Mouse (Mus musculus) thymus, postnatal 36 days (tissue): ENCODE data around the gene Patl1.
"Not testable (repeated sequence)": the region's sequence is repeated elsewhere in the genome, so short reads cannot be mapped to it uniquely, and the experiment has no call there.

Source experiments
- DNase-seq, 2 experiments: peaks; one replicate each; pipeline ENCODE4 v3.0.0; 2022; ENCODE audit warnings: mixed read lengths in 2 of 2

The Patl1 gene

DNA sequence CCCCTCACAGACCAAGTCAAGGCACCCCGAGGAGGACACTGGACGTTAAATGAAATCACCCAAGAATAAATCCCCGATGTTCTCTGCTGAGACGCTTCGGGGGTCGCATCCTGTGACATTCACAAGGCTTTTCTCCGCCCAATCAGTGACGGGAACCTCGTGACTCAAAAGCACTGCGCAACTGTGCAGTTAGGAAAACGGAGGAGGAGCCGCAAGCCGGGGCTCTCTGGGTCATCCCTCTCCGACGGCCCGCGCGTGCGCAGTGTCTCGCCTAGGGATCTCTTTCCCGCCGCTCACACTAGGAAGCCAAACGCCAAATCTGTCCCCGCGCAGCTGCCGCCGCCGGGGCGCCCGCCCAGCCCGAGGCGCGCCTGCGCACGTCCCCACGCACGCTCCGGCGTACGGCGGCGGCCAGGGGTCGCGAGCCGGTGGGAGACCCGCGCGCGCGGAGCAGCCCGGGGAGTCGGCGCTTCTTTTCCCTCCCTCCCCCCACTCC, at the start of gene Patl1:
Gene Patl1 (plus strand): TSS at position 363 of the 496 bp plus-strand sequence.
- DNase-seq: peak; percentile 97 to 99

DNA sequence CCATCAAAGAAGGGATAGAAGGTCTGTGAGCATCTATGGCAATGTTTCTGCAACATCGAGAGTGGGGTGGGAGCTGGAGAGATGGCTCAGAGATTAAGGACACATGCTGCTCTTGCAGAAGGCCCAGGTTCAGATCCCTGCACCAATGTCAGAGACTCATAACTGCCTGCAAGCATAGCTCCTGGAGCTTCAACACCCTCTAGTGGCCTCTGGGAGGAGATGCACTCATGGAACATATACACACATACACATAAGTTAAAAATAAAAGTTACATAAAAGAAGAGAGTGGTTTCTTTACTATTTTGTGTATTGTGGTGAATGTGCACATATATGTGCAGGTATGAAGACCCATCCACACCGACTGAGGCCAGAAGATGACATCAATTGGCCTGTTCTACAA, 44.4 kb upstream of the Patl1 start:
- no peak for DNase-seq

DNA sequence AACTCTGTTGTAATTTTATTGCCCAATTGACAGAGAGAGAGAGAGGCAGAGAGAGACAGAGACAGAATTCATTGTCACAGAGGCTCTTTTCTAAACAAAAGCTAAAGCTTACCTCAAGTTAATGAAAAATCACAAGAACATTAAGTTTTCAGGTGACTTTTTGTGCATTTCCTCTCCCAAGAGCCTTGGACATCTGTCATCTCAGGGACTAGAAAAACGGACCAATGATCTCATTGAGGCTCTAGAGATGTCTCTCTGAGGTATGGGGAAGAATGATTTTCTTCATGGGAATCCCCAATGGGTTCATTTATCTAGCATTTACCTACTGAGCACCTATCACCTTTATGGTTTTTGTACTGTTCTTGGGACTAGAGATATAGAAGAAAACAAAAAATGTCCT, 37.2 kb upstream of the Patl1 start, which contains the start of gene Olfr1419:
Gene Olfr1419 (minus strand): TSS at position 101 of the 400 bp plus-strand sequence.
- DNase-seq: no peak

DNA sequence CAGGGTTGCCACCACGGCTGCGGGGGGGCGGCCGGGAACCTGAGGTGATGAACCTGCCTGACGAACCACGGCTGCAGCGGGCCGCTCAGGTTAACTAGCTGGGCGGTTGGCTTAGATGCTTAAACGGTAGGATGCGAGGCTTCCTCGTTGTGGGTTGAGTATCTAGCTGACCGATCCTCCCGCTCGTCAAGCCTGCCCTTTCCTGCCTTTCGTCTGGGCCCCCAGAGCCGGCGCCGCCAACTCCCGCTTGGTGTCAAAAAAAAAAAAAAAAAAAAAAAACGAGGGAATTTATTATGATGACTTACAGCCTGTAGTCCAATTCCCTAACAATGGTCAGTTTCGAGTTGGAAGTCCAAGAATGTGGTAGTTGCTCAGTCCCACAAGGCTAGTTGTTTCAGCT, 33.8 kb upstream of the Patl1 start:
- not testable (repeated sequence) for DNase-seq

DNA sequence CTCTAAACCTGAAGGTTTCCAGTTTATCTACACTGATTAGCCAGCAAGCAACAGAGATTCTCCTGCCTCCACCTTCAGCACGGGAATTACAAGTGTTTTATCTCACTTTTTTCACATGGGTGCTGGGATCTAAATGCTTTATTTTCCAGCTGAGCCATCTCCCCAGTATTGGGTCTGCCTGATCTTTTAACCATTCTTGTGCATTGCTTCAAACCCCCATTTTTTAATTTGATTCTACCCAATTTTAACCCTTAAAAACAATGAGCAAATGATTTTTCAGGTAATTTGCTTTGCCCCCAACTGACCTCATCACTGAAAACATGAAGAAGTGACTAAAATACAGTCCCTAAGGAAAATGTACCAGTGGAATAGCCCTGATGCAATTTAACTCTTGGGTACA, 25.9 kb upstream of the Patl1 start, which contains the start of gene Olfr1420:
Gene Olfr1420 (plus strand): TSS at position 301 of the 400 bp plus-strand sequence.
- DNase-seq: no peak

DNA sequence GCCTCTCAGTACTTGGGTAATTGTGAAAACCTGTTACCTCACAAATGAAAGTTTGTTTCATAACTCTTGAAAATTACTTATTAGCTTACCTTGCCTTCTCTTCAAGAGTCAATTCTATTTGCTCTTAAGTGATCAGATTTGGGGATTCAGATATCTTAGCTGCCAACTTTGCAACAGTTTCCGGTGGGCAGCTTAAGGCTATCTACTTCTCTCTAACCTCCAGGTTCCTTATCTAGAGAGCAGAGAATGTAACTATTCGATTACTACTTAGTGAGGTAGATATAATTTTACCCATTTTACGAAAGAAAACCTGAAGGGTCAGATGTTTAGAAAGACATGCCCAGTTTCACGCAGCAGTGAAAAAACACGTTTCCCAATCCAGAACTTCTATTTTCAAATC, 1.2 kb upstream of the Patl1 start:
- DNase-seq: no peak

DNA sequence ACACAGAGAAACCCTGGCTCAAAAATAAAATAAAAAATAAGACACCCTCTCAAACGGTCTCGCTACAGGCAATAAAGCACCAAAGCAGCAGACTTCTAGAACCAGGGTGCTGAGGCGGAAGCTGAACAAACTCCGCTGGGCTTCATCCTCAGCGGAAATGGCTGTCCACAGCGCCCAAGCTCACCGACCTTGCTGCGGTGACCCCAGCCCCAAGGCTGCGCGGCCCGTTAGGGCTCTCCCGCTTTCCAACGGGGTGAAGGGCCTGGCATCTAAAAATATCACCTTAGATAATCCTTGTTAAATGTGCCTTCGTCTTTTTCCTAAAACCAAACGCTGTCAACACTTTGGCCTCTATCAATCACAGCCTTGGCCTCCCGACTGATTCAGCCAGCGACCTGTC, 596 bp upstream of the Patl1 start:
- peak in 1 of 2 experiments; percentile 34 for DNase-seq

DNA sequence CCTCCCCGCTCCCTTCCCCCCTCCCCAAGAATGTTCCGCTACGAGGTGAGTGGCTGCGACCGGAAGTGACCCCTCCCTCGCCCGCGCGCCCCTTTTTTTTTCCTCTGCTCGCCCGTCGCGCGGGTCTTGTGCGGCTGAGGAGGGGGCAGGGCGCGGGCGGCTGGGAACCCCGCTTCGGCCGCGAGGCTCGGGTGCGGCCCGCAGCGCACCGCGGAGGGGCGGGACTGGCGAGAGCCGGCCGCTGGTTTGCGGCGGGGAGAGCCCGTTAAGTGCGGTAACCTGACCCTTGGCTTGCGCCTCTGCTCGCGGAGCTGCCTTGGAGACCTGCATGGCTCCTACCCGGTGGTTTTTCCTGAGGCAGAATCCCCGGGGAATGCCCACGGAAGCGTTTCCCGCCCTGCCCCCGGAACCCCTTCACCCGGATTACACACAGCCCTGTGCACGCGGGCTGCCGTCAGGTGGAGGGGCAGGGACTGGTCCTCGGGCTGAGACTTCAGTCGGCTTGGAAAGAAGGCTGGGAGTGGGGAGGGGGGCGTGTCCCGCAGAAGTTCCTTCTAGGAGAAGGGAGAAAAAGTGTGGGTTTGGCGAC, 428 bp downstream of the Patl1 start:
- peak in 1 of 2 experiments; percentile 66 for DNase-seq

DNA sequence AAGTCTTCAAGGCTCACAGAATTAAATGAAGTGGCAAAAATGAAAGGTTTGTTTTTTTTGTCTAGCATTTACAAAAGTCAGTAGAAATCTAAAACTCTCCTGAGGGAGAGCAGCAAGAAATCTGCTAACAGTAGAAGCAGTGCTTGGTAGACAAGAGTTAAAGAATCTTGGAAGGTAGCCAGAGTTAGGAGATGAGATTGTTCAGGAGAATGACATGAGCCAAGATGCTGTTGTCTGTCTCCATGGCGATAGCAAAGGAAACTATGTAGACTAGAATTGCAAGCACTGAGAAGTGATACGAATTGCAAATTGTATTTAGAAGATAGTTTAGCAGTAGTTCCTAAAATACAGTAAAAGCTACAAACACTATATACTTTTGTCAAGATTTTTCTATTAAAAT, 3.6 kb downstream of the Patl1 start:
- DNase-seq: no peak

DNA sequence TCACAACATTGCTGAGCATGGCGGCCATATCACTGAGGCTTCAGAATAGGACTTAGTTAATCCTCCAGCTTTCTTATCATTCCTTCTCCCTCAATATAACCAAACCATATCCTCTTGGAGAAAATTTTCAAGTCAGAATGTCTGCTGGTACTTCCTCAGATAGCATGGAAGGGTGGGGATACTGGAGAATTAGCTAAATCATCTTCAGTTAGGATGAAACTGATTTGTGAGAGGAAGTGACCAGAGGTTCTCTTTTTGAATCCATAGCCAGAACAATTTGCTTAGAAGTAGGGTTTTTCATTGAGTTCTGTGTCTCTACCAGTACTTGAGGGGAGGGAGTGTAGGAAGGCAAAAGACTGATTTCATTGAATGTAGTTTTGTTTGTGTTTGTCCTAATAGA, 9.9 kb downstream of the Patl1 start:
- DNase-seq: no peak

DNA sequence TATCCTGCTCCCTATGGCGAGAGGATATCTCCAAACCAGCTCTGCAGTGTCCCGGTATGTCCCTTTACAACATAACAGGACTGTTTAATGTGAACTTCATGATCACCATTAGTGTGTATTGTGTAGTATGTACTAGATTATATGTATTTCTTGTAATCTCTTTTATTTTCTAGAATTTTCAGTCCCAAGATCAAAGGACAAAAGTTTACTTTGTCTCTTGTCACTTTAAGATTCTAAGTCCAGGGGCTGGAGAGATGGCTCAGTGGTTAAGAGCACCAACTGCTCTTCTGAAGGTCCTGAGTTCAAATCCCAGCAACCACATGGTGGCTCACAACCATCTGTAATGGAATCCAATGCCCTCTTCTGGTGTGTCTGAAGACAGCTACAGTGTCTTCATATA, 10.3 kb downstream of the Patl1 start:
- DNase-seq: not testable (repeated sequence)

DNA sequence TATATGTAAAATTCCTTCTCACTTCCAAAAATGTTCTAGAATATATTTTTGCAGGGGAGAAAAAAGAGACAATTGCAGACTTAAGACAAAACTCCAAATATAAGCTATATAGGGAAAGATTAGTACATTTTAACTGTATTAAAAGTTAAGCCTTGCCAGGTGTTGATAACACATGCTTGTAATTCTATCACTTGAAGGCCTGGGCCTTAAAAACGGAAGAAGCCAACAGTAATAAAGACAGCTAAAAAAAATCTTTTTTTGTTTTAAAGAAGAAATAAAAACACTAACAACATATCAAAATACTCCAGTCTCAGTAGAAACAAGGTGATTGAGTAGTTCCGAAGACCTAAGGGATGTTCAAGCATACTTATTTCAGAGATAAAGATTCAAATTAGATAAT, 14.2 kb downstream of the Patl1 start:
- DNase-seq: no peak

DNA sequence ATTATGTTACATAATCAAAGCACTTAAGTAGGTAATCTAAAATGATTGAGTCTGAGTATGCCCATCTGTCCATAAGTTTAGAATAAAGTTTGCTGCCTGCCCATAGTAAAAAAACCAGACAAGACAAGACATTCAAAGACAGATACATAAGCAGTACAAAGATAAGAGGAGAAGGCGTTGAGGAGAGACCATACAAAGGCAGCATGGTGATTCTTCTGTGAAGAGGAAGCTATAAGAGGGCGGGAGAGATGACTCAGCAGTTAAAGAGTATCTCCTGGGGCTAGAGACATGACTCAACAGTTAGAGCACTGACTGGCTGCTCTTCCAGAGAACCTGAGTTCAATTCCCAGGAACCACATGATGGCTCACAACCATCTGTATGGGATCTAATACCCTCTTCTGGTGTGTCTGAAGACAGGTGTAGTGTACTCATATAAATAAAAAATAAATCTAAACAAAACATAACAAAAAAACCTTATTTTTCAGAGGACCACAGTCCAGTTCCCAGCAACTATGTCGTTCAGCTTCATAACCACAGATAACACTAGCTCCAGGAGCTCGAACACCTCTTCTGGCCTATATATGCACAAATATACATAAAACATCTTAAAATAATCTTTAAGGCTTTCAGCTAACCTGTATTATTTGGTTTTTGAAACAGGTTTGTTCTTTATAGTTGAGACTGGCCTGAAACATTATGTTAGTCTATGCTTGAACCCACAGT, 16.0 kb downstream of the Patl1 start:
- no peak for DNase-seq

DNA sequence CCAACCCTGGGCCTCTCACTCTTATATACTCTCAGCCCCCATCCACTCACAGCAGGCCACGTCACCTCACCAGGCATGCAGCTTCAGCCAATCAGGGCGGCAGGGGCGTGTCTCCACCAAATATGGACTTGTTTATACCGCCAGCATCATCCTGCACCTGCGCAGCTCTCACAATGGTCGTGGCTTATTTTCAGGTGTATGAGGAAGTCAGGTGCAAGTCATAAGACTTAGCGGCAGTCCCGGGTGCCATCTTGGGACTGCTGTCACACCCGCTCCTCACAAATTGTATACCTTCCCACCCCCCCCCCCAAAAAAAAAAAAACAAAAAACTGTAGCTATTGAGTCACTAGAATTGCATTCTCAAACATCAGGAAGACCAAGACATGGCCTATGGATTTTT, 34.3 kb downstream of the Patl1 start:
- DNase-seq: not testable (repeated sequence)

DNA sequence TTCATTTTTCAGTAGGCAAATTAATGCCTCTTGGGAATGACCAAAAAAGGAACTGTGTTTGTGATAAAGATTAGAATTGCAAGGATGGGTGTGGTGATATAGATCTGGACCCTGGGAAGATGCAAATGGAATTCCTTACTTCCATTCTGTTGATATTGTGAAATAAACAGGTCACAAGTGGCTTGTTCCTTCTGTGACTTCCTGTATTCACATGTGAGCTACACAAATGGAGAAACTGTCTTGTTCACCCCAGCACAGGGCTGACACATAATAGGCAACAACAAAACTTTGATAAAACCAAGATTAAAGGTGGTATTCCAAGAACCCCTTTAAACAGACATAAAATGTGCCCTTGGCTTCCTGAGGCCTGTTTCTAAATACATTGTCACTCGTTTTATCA, 37.7 kb downstream of the Patl1 start:
- DNase-seq: no peak

DNA sequence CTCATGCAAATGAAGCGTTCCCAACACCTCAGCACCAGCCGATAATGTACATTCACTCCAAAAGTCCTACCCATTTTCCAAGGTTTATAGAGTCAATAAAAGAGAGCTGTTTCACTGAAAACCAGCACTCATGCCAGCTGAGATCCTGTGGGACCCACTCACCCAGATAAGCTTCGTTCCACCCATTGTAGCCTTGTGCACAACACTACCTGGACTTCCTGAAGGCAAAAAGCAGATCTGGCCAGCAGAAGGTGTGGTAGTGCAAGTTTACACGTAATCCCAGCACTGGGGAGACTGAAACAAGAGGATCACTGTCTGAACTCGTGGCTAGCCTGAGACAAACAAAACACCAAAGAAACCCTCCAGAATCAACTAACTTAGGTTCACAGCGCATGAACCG, 38.5 kb downstream of the Patl1 start:
- no peak for DNase-seq

DNA sequence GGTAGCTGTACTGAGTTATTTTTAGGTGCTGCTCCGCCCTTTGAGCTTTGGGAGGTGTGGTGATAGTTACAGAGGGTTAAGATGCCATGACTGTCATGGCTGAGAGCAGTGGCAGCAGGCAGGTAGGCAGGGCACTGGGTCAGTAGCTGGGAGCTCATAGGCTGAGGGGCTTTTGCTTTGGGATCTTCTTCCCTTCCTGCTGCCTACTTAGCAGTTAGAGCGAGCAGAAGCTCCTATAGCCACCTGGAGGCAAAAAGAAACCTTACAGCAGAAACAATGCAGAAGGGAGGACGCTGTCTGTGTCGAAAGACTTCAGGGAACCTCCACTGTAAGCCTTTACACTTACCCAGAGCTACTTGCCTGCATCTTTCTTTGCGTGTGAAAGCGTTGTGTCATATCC, 42.0 kb downstream of the Patl1 start:
- no peak for DNase-seq

DNA sequence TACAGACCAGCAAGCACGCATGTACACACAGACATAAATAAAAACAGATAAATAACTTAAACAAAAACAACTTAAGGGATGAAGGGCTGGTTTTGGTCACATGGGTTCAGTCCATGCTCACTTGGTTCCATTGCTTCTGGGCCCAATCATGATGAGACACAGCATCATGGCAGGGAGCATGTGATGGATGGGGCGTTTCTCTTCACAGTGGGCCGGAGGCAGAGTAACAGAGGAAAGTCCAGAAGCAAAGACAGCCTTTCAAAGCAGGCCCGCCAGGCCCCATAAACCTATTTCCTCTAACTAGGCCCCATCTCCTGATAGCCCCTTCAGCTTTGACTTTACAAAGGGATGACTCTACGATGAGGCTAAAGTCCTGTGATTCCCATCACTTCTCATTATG, 44.4 kb downstream of the Patl1 start:
- DNase-seq: no peak

DNA sequence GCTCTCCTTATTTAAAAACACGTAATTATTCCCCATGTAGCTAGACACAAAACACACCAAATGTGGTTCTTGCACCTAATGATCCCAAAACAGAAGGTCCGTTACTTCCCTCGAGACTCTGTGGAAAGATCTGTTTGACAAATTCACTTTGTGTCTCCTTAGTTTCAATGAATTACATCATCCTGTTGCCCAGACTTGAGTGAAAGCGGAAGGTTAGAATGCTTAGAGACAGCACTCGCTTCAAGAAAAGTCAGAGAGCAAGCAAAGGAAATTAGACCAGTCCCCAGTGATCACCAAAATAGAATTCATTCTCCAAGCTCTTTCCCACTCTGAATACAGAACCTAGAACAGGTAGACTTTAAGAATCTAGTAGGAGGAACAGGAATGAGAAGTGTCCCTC, 45.2 kb downstream of the Patl1 start:
- no peak for DNase-seq

DNA sequence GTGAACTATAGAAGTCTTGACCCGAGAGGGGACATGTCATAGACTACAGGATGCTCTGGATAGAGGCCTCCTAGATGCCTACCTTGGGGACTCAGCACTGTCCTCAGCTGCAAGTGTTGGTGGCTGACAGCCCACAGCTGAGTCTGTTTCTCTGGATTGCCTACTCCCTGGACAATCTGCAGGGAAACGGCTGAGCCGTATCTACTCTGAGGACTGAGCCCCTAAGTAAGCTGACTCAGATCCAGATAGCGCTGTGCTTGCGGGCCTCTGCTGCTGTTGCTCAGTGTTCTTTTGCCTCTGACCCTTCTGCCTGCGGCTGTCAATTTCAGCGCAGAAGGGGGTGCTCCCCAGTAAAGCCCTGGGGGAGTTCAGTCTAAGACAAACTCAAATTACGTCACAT, 45.6 kb downstream of the Patl1 start:
- DNase-seq: no peak

DNA sequence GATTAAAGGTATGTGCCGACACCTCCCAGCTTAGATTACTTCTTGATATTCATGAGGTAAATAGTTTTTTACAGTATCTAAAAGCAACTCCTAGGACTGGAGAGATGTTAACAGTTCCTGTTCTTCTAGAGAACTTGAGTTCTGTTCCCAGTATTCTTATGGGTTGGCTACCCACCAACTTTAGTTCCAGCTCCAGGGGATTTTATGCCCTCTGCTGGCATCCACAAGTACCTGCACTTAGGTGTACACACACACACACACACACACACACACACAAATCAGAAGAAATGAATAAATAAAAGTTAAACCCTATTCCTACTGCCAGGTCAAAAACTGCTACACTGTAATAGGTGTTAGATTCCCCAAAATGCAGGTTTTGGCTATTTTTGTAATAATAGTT, 52.1 kb downstream of the Patl1 start:
- DNase-seq: no peak

DNA sequence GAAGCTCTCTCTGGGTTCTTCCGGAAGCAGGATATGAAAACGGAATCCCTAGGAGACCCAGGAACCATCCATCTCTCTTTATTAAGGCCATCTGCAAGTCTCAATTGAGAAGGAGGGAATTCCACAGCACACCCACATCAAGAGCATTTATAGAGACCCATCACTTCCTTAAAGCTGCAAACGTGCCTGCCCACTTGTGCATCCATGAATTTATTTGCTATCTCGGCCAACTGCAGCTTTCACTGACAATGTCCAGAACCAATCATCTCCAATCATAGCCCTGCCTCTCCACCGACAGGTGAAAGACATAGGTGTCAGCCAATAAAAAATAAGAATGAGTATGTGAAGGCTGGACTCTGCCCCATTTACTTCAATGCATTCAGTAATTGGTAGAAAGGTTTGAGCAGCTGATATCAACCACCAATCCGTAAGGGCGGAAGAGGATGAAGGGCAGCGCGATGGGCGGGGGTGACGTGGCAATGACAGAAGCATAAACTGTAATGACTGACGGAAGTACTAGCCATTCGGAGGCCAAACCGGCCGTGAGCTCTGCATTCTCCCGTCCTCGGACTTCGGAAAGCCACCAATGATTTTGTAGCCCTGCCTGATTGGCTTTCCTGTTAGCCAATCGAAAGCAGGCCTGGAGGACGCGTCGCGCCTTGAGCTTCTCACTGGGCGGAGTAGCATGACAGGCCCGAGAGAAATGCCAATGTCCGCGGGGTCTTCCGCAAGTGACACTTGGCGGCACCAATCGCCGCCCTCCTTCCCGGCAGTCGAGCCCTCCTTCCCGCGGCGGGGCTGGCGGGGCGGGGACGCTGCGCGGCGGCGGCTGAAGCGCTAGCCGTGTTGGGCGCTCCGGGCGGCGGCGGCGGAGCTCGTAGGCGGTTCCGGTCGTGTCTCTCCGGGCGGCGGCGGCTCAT, 53.1 kb downstream of the Patl1 start, which contains the start of gene Osbp:
Gene Osbp (plus strand): TSS at position 919 of the 920 bp plus-strand sequence.
- peak; percentile 97 to 98 for DNase-seq

DNA sequence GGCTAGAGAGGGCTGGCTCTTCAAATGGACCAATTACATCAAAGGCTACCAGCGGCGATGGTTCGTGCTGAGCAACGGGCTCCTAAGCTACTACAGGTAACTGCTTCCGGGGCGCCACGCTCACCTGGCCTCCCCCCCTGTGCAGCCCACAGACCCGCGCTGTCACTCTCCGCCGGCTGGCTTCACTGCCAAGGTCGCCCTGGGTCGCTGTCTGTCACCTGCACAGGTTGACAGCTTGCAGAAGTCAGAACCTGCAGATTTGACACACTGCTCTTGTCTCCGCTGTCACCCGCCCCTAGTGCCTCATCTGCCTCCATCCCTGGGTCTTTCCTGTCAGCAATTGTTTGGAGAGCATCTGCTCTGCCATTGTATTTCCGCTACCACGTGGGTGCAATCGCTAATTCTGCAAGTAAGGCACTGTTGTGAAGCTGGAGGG, 54.0 kb downstream of the Patl1 start:
- DNase-seq: peak; percentile 45 to 67
